Mouse (Mus musculus) adrenal gland, adult 2 months (tissue): Measurements from ENCODE around the gene Fam205c. TPM values are rescaled to one million over a fixed set of nuclear protein-coding genes. Genes with fewer than 3 reads are reported as not detected.

Experiments used
- DNase-seq: peaks from one replicate; pipeline ENCODE4 v3.0.0; 2021
- long read RNA-seq: library from polyadenylated mRNA; stranded (forward); transcript quantifications from one replicate; pipeline ENCODE4 v2.0.0, GENCODE M21; 2021
- polyA plus RNA-seq: library from polyadenylated mRNA; depleted of rRNA; stranded (reverse); fragments of >200 nt; gene quantifications from 2 replicates; pipeline ENCODE4 v1.2.3, GENCODE M21; 2012; rRNA removed
- total RNA-seq, 2 experiments: library from RNA; stranded (reverse); gene quantifications; 2 replicates each; pipeline ENCODE4 v1.2.3; 2021

Gene Fam205c
- total RNA-seq (under 1 TPM in 1 of 2 experiments, not detected in 1; 0.17 TPM), polyA plus RNA-seq (not detected in 2 replicates)
- long read RNA-seq, result 0 reads

DNA sequence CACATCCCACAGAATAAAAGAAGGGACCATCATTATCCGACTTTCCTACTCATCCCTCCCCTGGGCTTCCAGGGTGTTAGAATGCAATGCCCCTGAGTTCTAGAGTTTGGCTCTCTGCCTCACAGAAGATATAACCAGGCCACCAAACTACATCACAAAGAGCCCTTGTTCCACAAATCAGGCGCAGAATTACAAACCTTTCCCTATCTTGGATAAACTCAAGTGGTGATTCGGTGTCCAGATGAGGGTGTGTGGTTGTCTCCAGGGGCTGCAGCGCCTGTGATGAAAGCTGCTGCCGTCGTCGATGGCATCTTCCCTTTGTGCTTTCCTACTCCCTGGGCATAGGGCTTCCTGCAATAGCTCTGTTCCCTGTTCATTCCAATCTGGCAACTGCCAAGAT is at the start of gene Fam205c:
Gene Fam205c (minus strand): TSS at position 101 of the 400 bp plus-strand sequence.
- no peak for DNase-seq

DNA sequence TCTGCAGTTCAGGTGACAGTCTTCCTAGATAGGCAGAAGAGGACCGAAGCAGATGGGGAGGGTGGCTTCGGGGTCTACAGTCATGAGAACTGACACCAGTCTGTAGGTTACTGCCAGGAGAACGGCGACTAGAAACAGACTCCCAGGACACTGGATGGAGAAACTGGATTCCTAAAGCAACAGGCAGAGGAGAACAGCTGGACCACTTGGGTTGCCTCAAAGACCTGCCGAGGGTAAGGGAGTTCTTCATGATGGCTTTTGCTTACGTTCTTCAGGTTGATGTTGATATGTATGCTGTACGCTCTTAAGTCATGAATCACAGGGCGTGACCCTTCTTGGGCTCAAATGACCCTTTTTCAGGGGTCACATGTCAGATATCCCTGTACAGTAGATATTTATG is 48.4 kb upstream of the Fam205c start:
- DNase-seq, result no peak

DNA sequence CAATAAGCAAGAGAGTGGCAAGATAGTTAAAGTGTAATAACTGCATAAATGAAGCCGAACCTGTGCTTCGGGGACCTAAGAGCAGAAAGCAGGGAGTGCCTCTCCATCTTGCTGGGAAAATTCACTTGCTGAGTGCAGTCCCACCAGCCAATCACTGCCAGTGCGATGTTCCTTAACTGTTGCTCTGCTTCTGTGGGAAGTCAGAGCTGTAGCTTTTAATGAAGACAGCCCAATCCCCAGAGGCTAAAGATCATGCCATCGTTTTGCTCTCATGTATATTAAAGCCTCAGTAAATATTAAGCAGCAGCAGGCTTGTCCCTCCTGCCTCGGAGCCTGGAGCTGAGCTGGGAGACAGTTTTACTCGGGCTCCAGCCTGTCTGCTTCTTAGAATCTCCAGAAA is 48.0 kb upstream of the Fam205c start:
- DNase-seq, result no peak

DNA sequence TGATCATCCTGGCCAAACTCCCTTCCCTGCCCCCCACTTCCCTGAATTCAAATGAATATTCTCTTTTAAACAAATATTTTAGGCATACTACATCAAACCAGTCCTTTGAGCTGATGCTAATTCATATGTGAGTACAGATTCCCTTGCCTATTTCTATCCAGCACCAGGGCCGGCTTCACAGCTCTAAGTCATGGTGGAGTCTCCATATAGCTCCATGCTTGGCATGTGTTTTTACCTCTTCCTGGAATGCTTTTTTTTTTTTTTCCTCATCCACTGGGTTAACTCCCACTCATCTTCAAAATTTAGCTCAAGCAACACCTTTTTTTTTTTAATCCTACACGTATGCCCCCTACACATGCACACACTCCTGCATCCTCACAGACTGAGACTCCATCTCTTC is 47.5 kb upstream of the Fam205c start:
- no peak for DNase-seq

DNA sequence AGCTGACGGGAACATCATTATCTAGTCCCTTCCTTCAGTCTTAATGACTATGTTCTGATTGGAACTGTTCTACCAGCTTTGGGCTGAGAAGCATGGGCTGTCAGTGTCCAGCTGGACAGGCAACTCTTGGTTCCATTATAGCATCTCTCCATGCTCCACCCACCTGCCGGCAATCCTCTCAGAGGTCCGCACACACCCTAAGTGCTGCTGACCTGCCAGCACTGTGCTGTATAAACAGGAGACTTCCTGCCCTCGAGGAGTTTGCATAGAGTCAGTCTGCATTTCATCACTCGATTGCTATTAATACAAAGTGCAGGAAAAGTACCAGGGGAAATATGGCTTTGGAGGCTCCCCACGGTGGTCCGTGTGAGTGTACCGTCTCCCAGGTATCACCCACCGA is 46.7 kb upstream of the Fam205c start:
- no peak for DNase-seq

DNA sequence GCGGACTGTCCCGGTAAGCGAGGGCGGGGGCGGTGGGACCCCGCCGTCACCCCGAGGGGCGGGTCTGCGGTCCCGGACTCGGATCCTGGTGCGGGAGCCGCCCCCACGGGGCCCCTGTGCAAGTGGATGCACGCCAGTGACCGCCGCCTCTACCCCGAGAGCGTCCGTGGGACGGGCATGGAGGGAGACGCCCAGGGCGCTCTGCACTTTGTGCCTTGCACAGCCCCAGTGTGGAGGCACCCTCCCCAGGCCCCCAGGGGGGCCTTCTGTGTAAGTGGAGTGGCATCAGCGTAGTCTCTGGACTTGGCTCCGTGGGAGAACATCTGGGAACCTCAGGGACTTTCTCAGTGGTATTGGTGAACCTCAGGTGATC is 43.4 kb upstream of the Fam205c start:
- no peak for DNase-seq

DNA sequence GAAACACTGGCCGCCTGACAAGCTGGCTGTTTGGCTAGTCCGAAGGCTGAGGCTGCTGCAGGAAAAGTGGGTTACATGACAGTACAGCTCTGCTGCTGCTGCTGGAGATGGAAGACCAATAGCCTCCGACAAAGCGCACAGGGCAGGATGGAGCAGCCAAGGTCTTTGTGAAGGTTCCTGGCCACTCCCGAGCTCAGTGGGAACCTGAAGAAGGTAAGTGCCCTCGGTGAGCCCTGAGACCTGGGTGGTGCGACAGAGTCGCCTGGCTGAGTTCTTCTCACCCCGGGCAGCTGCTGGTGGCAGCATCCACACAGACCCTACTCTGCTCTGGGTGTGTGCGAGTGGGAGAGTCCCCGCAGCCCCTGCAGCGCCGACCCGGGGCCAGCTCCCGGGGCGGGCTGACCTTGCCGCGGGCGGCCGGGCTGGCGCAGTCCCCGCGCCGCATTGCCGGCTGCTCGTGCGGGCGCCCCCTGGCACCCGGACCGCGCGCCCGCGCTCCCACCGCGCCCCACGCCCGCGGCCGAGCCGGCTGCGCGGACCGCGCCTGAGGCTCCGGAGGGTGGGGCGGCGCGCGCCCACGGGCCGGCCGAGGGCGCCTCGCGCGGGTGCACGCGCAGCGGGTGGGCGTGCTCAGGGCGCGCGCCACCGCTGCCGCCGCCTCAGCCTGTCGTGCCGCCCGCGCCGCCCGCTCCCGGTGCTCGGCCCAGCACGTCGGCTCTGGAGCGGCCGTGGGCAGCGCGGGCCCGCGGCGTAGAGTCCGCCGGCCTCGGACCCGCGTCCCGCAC is 42.8 kb upstream of the Fam205c start, which contains the start of gene Phf24:
Gene Phf24 (plus strand): TSS at position 44 of the 785 bp plus-strand sequence.
- peak; percentile 47 for DNase-seq

DNA sequence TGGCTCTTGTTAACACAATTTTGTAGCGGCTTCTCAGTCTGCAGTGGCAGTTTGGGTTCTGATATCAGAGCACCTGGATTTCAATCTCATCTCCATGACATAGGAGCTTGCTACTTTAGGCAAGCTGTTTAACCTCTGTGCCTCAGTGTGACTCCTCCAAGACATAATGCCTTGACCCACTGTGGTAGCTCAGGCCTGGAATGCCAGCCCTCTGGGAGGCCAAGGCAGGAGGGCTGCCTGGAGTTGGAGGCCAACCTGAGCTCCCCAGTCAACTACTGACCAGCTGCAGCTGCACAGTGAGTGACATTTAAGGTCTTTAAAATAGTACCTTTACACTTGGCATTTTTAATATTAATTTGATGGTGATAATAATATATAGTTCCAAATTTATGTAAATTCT is 41.9 kb upstream of the Fam205c start:
- DNase-seq, result no peak

DNA sequence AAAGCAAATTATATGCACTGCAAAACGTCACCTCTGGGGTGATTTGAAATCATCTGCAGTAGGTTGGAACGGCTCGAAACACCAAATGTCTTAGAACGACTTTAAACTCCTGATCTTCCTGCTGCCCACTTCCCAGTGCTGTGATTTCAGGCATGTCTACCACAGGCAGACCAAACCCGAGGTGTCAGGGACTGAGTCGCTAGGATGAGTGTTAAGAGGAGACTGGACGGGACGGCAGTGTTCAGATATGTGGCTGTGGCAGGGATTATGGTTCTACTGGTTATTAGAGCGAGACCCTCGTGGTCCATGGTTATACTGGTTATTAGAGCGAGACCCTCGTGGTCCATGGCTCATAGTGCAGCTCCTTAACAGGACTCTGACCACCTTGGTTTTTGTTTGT is 41.3 kb upstream of the Fam205c start:
- no peak for DNase-seq

DNA sequence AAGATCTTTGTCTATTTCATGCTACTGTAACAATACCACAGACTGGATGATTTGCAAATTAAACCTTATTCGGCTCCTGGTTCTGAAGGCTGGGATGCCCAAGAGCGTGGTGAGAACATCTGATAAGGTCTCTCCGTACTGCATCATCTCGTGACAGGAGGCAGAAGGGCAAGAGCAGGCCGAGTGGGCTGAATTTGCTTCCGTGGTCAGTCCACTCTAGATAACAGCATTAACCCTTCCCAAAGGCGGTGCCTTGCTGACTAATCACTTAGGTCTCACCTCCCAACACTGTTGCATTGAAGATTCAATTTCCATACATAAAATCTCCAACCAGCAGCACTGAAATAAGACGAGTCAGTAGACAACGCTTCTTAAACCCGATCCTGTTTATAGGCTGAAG is 39.4 kb upstream of the Fam205c start:
- DNase-seq, result no peak

DNA sequence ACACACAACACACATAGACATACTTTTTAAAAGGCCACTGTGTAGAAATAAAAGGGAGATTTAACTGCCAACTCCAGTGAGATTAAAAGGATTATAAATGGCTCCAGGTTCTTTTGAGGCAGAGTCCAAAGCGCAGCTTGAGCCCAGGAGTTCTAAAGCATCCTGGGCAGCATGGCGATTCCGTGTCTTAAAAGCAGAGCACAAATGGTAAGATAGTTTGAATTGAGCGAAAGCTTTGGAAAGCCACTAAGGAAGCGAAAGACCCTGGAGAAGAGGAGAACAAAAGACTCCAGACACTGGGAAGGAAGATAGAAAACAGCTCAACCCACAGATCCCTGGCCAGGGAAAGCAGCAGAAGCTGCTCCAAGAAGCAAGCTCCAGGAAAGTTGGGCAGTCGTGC is 30.9 kb upstream of the Fam205c start:
- no peak for DNase-seq

DNA sequence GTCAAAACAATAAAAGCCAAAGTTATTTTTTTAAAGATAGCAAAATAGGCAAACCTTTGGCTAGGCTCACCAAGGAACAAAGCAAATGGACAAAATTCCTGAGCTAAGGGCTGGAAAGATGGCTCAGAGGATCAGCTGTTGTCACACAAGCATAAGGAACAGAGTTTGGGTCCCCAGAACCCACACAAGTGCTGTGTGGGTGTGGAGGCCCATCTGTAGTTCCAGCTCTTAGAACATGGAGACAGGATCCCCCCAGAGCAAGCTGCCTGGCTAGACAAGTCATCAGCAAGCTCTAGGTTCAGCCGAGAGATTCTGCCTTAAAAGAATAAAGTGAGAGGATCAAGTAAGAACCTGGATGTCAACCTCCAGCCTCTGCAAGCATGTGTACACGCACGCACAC is 30.5 kb upstream of the Fam205c start:
- DNase-seq, result no peak

DNA sequence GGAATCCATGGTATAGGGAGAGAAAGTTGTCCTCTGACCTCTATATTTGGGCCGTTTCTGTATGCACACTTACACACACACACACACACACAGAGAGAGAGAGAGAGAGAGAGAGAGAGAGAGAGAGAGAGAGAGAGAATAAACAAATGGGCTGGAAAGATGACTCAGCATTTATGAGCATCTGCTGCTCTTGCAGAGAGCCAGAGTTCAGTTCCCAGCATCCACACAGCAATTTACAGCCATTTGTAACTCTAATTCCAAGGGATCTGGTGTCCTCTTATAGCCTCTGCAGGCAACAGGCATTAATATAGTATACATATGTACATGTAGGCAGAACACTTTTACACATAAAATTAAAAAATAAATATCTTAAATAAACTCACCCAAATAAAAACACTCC is 29.9 kb upstream of the Fam205c start:
- no peak for DNase-seq

DNA sequence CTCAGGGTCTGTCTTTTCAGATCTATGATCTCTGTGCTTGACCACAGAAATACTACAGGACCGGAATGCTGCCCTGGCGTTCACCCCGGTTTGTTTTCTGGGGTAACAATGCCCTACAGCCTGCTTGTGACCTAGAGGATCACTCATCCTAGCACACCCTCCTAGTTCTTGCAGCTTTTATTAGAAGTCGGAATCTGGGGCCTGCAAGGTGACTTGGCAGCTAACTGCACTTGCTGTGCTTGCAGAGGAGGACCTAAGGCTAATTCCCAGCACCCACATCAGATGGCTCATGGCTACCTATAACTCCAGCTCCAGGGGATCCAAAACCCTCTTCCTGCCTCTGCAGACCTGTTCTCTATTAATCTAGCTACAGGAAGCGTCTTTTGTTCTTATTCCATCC is 28.7 kb upstream of the Fam205c start:
- no peak for DNase-seq

DNA sequence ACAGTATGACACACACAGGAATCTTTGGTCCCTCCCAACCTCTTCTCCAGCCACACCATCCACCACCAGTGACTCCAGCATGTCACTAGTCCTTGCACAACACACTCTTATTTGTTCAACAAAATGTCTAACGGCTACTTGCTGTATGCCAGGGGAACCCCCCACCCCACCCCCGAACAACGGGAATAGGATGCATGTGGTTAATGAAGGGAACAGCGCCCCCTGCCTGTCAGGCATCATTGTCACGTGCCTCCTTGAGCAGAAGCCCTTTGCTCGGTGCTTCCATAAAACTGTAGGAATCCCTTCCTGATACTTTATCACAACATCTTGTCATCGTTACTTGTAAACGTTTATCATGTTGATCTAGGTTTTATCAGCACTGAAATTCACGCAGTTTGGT is 28.1 kb upstream of the Fam205c start:
- DNase-seq, result no peak

DNA sequence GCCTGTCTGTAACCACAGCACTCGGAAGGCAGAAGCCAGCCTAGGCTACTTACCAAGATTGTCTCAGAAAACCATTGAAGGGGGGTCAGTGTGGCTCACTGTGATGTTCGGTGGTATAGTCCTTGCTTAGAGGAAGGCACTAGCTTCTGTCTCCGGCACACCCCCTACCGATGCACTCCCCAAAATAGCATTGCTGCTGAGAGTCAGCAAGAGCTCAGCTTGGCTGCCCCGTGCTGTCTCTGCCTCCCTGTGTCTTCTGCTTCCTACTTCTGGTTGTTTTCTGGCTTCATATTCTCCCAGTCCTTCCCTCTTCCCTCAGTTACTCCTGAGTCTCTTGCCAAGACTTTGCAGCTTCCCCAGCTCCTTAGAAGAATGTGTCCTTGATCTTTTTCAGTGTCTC is 26.8 kb upstream of the Fam205c start:
- no peak for DNase-seq

DNA sequence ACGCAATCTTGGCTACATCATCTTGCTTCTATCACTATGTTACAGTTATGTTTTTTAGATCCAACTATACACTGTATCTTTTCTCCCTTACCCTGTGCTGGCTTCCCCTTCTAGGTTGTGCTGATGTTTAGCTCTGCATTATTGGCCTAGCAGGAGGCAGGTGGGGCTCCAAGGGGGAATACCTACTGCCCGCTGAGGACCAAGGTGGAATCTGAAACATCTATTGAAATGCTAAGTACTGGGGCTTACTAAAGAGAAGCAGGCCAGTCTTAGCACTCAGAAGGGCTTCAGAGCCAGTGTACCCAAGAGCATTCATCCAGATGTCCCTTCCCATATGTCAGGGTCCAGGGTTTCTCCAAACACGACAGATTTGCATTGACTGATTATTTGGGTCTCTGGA is 24.9 kb upstream of the Fam205c start:
- DNase-seq, result no peak

DNA sequence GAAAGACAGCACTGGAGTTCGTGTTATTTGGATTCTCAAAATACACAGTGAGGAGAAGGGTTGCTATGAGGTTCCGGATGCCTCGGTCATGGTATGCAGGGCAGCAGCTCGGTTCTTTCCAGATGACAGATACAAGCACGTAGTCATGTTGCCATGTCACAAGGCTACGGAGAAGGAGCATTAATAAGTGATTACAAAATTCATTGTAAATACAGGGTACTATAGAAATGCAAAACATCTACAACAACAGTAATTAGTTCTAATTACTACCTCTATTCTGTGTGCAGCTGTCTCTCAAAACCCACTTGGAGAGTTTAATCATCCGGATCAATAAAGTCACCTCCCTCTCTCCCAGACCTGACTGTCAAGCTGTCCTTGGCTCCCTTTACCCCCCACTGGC is 21.1 kb upstream of the Fam205c start:
- no peak for DNase-seq

DNA sequence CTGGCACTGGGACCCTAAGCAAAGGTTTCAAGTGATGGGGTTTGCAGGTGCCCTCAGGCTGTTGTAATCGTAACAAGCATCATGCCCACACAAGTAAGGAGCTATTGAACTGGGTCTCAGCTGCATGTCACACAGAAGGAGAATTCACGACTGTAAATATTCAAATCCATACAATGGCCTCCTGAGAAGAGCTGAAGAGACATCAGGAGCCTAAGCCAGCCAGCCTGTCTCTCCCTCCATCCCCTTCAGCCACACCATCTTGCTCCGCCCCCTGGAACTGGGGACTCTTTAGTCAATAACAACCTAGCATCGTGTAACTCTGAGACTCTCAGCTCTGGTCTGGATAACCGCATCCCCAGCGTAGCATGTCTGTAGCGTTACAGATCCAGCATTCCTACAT is 17.1 kb upstream of the Fam205c start:
- no peak for DNase-seq

DNA sequence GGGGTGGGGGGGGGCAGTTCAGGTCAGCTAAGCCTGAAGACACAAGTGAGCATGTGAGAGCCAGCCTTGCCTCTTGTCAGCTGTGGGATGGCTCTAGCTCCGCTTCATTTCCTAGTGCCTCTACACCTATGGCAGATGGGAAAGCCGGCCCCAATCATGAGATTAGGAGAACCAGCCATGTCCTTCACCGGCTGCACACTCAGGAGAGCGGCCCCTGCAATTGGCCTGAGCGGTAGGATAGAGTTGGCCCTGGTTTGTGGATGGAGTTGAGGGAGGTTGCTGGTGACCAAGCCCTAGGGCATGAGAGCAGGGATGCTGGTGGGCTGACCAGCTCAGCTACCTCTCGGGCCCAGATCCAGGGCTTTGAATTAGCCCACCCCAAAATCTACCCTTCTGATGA is 14.8 kb upstream of the Fam205c start:
- DNase-seq, result no peak

DNA sequence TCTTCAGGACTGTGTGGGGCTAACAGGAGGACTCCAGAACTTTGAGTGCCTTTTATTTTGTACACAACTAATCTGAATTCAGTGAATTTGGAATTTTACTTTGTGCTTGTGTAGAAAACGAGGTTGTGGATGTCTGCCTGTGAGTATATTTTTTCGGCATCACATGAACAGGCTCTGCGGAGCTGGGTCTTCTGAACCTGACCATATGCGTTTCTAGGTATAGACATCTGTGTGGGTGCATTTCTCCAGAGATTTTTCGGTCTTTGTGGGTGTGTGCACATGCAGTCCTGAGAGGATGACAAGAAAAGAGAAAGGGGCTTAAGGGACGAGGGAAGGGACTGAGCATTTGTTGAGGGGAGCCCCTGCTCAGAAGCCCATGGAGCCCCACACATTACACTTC is 12.9 kb upstream of the Fam205c start:
- no peak for DNase-seq

DNA sequence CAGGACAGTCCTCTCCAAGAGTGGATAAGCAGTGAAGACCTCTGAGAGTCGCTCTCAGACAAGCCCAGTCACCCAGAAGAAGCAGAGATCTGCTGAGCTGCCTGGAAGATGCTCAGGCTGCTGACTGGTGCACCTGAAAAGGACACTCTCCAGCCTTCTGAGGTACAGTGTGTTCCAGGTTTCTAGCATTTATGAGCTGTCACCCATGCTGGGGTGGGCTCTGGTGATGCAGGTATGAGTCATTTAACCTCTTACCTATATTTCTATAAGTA is 6.6 kb upstream of the Fam205c start:
- DNase-seq, result no peak

DNA sequence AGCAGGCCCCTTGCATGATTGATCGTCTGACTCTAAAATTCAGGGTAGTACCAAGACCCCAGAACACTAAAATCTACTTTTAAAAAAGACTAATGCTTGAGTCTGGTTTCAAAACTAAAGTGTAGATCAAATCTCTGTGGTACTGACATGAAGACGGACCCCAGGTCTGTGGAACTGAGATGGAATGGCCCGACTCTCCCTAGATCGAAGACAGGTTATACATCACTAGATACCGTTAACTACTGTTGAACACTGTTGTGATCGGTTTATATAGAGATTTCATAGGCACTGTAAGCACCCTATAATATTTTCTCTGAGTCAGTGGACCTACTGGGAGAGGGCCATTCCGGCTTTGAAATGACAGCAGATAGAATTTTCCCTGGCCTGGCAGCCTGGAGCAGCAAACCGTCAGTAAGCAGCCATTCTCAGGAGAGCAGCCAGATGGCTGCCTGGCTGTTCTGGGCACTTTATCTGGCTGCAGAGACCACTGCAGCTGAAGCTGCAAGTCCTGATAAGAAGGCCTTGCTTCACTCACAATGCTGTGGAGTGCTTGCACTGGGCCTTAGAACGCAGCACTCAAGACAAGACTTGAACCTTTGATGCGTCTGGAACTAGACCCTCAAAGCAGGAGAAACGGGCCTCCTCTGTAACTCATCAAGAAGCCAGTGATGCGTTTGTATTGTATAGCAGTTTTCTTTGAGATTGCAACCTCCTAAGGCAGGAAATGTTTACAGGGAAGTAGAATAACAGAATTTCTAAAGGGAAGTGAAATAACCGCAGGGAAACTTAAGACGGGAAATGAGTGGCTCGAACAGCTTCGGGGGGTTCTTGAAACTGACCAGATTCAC is 6.0 kb upstream of the Fam205c start:
- DNase-seq, result no peak

DNA sequence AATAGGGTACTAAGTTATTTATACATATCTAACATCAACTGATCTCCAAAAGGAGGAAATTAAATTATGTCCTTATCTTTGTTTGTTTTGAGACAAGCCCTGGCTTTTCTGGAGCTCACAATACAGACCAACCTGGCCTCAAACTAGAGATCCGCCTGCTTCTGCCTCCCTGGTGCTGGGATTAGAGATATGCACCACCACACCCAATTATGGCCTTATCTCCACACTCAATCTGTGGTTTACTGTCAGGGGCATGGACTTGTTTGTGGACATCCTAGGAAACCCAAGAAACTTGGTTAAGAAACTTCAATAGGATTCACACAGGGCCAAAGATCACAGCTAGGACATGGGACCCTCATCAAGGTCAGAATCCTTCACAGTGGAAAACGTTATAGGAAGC is 3.6 kb upstream of the Fam205c start:
- DNase-seq, result no peak
